Mouse (Mus musculus): ENCODE measurements around the gene Dgkz.
A peak's percentile ranks its signal among the peaks of the same experiment; 100 is the strongest.

DNA sequence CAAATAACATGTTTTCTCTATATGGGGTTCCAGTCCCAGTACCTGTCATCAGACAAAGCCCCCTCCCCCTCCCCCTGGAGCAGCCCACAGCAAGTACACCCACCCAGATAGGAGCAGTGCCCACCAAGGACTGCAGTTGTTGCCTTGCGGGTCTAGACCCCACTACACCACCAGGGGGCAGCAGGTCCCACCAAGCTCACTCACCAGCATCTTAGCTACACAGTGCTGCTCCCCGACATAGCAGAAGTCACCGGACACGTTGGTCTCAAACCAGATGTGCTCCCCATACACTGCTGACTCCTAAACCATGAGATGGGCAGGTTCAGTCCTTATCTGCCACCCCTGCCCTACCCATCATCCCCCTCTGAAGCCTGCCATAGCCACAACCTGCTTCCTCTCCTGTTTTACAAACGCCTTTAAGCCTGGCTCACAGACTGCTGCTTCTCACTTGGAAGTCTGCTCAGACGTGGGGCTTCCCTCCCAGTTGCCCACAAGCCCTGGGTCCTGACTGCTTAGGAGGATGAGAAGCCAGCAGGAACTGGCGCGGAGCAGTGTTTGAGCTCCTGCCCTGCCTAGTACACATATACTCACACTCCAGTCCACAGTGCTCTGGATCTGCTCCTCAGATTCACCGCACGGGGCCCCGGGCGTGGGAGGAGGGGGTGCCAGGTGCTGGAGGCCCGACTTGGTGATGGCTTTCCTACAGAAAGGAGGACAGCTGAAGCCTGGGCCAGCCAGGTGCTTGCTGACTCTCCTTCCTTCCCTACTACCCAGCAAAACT lies 31.3 kb downstream of the Dgkz start:
- TF ChIP-seq CTCF (IDR thresholded peaks at IDR 0.05; ENCODE audit: borderline replicate concordance, insufficient read depth, low read length), result peak; percentile 99
- no peak for TF ChIP-seq POLR2A (IDR thresholded peaks at IDR 0.05; ENCODE audit: low read depth, low read length)

All from embryonic fibroblast, embryonic 13.5 days (primary cell).